Mouse (Mus musculus): ENCODE data around the gene 1110051M20Rik.

DNA sequence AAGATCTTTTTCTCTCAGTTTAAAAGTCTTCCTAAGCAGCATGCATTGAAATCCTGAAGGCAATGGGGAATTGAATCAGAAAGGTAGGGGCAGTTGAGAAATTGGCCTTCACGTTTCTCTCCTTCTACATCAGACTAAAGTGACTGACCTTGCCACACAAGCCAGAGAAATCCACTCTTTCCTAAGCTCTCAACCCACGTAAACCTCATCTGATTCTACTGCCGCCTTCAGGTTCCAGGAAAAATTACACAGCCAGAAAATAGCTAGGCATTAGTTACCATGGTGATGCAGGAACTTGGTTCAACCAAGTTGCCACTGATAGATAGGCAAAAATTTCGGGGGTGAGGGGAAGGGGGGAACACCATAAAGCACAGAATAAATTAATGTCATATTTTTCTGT lies 11.3 kb upstream of the 1110051M20Rik start:
- TF ChIP-seq CTCF (IDR thresholded peaks at IDR 0.05; ENCODE audit: borderline replicate concordance, insufficient read depth, low read depth, low read length), result peak; percentile 49; the same call in 1 of the 2 replicates
- no peak for TF ChIP-seq POLR2A (IDR thresholded peaks at IDR 0.05; ENCODE audit: borderline replicate concordance, insufficient read depth, low read length)

All from cerebellum, adult 2 months (tissue).